Mouse (Mus musculus) stomach, postnatal 0 days (tissue): ENCODE data around the gene Mrps33.

Experiments used
- CTCF ChIP-seq: IDR thresholded peaks from 2 replicates; pipeline ENCODE4 v1.5.1; 2016; ENCODE audit warnings: antibody characterized with exemption, low read depth, mild to moderate bottlenecking, moderate library complexity
- EP300 ChIP-seq: optimal IDR thresholded peaks from 2 replicates; pipeline ENCODE3; 2016; ENCODE audit warnings: antibody characterized with exemption

DNA sequence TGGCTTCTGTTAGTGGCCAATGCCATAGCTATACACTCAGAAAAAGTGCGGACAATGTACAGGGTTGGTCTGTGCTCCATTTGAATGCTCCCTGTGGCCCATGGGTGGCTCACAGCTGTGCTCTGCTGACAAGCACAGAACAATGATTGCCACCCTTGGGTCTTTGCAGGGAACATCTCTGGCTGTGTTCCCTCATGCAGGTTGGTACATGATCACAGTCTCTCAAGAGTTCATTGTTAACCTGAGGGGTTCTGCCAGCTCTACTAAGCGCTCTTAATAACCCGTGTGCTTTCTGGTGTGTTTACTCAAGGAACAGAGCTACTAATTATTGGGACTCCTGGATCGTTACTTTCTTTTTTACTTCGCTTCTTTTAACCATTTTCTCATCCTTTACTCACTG lies 24.8 kb downstream of the Mrps33 start:
- no peak for TF ChIP-seq CTCF
- TF ChIP-seq EP300 = no peak
